ENCODE assay signal across 9 mouse cellular contexts in genomic region chr17:5872506-5872905, GRCm38 (mm10). TPM values are rescaled to one million over a fixed set of nuclear protein-coding genes. Genes with fewer than 3 reads are reported as not detected.
DNase-seq lines count a peak whose midpoint lies in the region; ATAC-seq and TF ChIP-seq lines count a peak whose summit lies in the region.
"Had no signal": no experiment of that assay in that cellular context is flagged by ENCODE, and none has a peak within 500 bp of the region (broad histone marks: within the 10 kb centered on the region; RNA-seq: fewer than 3 reads in every experiment).

No protein-coding gene starts in this region.

- no peak overlapping the region for H3K27ac ChIP-seq in embryonic facial prominence, embryonic 14.5 days (replicated peaks; ENCODE audit: low read depth, low read length)
- no peak overlapping the region for H3K27ac ChIP-seq in hindbrain, embryonic 16.5 days (ENCODE audit: low read depth, low read length)
- H3K27ac ChIP-seq in liver, postnatal 0 days (ENCODE audit: low read depth) = no peak overlapping the region

- no peak overlapping the region for H3K4me3 ChIP-seq in embryonic facial prominence, embryonic 14.5 days (ENCODE audit: low read depth, low read length)
- H3K4me3 ChIP-seq in hindbrain, embryonic 16.5 days (ENCODE audit: low read length) = no peak overlapping the region
- no peak overlapping the region for H3K4me3 ChIP-seq in liver, postnatal 0 days (ENCODE audit: low read depth, low read length)
- H3K4me3 ChIP-seq: megakaryocyte, embryonic 14.5 days had no signal

- peak; percentile 14; the same call in 1 of the 2 replicates for TF ChIP-seq CTCF in liver, postnatal 0 days (IDR thresholded peaks at IDR 0.05; ENCODE audit: low read depth)

- no peaks in the 10 kb centered on the region for H3K9me3 ChIP-seq in embryonic facial prominence, embryonic 14.5 days (ENCODE audit: control insufficient read depth, low read length)
- H3K9me3 ChIP-seq in hindbrain, embryonic 16.5 days (ENCODE audit: control insufficient read depth, low read length) = no peaks in the 10 kb centered on the region
- no peaks in the 10 kb centered on the region for H3K9me3 ChIP-seq in liver, postnatal 0 days (ENCODE audit: low read length)
- H3K9me3 ChIP-seq: megakaryocyte, embryonic 14.5 days had no signal

- no peak for DNase-seq in frontal cortex, postnatal 25 days (ENCODE audit: low spot score in 2 of 2)
- DNase-seq in ZHBTc4 (ENCODE audit: low read depth, low spot score) = peak; percentile 70
- DNase-seq in embryonic facial prominence, embryonic 14.5 days (ENCODE audit: low spot score) = peak; percentile 75
- peak; percentile 61 for DNase-seq in liver, postnatal 0 days
- peak; percentile 54 for DNase-seq in right cerebral cortex, postnatal 4 days
- DNase-seq in layer of hippocampus, postnatal 14 days (ENCODE audit: low spot score in 2 of 2) = no peak

- H3K9ac ChIP-seq in embryonic facial prominence, embryonic 14.5 days (ENCODE audit: low read depth, low read length) = no peak overlapping the region
- H3K9ac ChIP-seq in hindbrain, embryonic 16.5 days (ENCODE audit: low read depth, low read length) = no peak overlapping the region
- H3K9ac ChIP-seq in liver, postnatal 0 days (replicated peaks) = no peak overlapping the region

- peaks cover 3% of the 10 kb centered on the region; the same call in 1 of the 2 replicates for H3K4me1 ChIP-seq in embryonic facial prominence, embryonic 14.5 days (ENCODE audit: control insufficient read depth, insufficient read depth, low read length)
- H3K4me1 ChIP-seq in hindbrain, embryonic 16.5 days (ENCODE audit: control insufficient read depth, insufficient read depth, low read depth, low read length) = no peaks in the 10 kb centered on the region
- peaks cover 13% of the 10 kb centered on the region for H3K4me1 ChIP-seq in liver, postnatal 0 days (ENCODE audit: insufficient read depth)

- H3K4me2 ChIP-seq in embryonic facial prominence, embryonic 14.5 days (ENCODE audit: low read depth, low read length) = no peak overlapping the region
- no peak overlapping the region for H3K4me2 ChIP-seq in hindbrain, embryonic 16.5 days (ENCODE audit: low read length)
- H3K4me2 ChIP-seq in liver, postnatal 0 days (ENCODE audit: low read depth, low read length) = no peak overlapping the region; the same call in 1 of the 2 replicates

- peak; percentile 31; the same call in 1 of the 2 replicates for ATAC-seq in frontal cortex, adult (ENCODE audit: low TSS enrichment)
- ATAC-seq in embryonic facial prominence, embryonic 14.5 days (ENCODE audit: low read depth) = peak; percentile 74
- ATAC-seq in hindbrain, embryonic 16.5 days = peak; percentile 58; the same call in 1 of the 2 replicates
- peak; percentile 71 for ATAC-seq in liver, postnatal 0 days

- TF ChIP-seq EP300 in liver, postnatal 0 days (IDR thresholded peaks at IDR 0.05; ENCODE audit: low read depth) = no peak

- H3K27me3 ChIP-seq in embryonic facial prominence, embryonic 14.5 days (replicated peaks; ENCODE audit: control insufficient read depth, insufficient read depth, low read length) = no peaks in the 10 kb centered on the region
- no peaks in the 10 kb centered on the region for H3K27me3 ChIP-seq in hindbrain, embryonic 16.5 days (replicated peaks; ENCODE audit: control insufficient read depth, insufficient read depth, low read length)
- no peaks in the 10 kb centered on the region for H3K27me3 ChIP-seq in liver, postnatal 0 days (ENCODE audit: insufficient read depth, low read length)
- H3K27me3 ChIP-seq: megakaryocyte, embryonic 14.5 days had no signal

- no peaks in the 10 kb centered on the region for H3K36me3 ChIP-seq in embryonic facial prominence, embryonic 14.5 days (ENCODE audit: control insufficient read depth, insufficient read depth, low read length)
- no peaks in the 10 kb centered on the region for H3K36me3 ChIP-seq in hindbrain, embryonic 16.5 days (ENCODE audit: control insufficient read depth, insufficient read depth, low read length)
- H3K36me3 ChIP-seq in liver, postnatal 0 days (replicated peaks; ENCODE audit: insufficient read depth, low read length) = no peaks in the 10 kb centered on the region

- 28% methylated on average over 12 of the region's 12 CpGs for WGBS in embryonic facial prominence, embryonic 14.5 days
- 48% methylated on average over 12 of the region's 12 CpGs for WGBS in hindbrain, embryonic 16.5 days
- WGBS in liver, postnatal 0 days (ENCODE audit: insufficient replicate concordance) = 56% methylated on average over 12 of the region's 12 CpGs

RNA-seq across cellular contexts. Expression of gene Snx9, which starts 31.4 kb away (rescaled TPM):
- polyA plus RNA-seq in embryonic facial prominence, embryonic 14.5 days (2014; fragmentation: Nextera tagmentation; extraction: Ambion mirVana) = 37.5 and 40.9 TPM in 2 replicates
- 6.1 and 7.6 TPM in 2 replicates for polyA plus RNA-seq in hindbrain, embryonic 16.5 days (2015; fragmentation: Nextera tagmentation; extraction: Ambion mirVana)
- 13.1 and 13.5 TPM in 2 replicates for polyA plus RNA-seq in liver, postnatal 0 days (2015; fragmentation: Nextera tagmentation; extraction: Ambion mirVana)
- total RNA-seq in layer of hippocampus, postnatal 14 days (2021) = 10 to 100 TPM; 13.4 to 13.7 TPM

Comparison
In these comparisons a context has a peak if more than half of its experiments do, and no peak if none do; other contexts are left out.
1. DNase-seq: peak in ZHBTc4 (single experiment), embryonic facial prominence, embryonic 14.5 days (single experiment), liver, postnatal 0 days (single experiment) and right cerebral cortex, postnatal 4 days (single experiment); none in frontal cortex, postnatal 25 days (0 of 2) and layer of hippocampus, postnatal 14 days (0 of 2).
2. Peak in every context shown above with its lines, with median percentiles within 50 percentile points of each other: ATAC-seq.